Mouse (Mus musculus) heart, embryonic 16.5 days (tissue): ENCODE data around the gene Gnb1l. TPM values are rescaled to one million over a fixed set of nuclear protein-coding genes. Genes with fewer than 3 reads are reported as not detected.

Experiments used
- ATAC-seq: fragments of 200-750 bp; cut with Nextera tagmentation; replicated peaks from 2 replicates; pipeline ENCODE4 v1.8.0; 2017; ENCODE audit warnings: moderate number of reproducible peaks; ENCODE audit not compliant: insufficient read depth, low FRiP score; ENCODE audit errors: extremely low read depth
- H3K27ac ChIP-seq: fragments of 300-500 bp; sonication (generic); 2 replicates; pipeline ENCODE4 v1.5.1; 2014; ENCODE audit warnings: mild to moderate bottlenecking, low read length, control low read depth, moderate library complexity
- H3K27me3 ChIP-seq: fragments of 300-500 bp; sonication (generic); 2 replicates; pipeline ENCODE4 v1.6.1; 2014; ENCODE audit warnings: low read length, mixed read lengths; ENCODE audit not compliant: control insufficient read depth, insufficient read depth
- H3K36me3 ChIP-seq: fragments of 300-500 bp; sonication (generic); 2 replicates; pipeline ENCODE4 v1.6.1; 2014; ENCODE audit not compliant: control insufficient read depth, insufficient read depth
- H3K4me1 ChIP-seq: fragments of 300-500 bp; sonication (generic); 2 replicates; pipeline ENCODE4 v1.6.1; 2014; ENCODE audit warnings: low read length, mixed read lengths; ENCODE audit not compliant: control insufficient read depth, insufficient read depth
- H3K4me2 ChIP-seq: fragments of 300-500 bp; sonication (generic); 2 replicates; pipeline ENCODE4 v1.6.1; 2014; ENCODE audit warnings: low read depth, mild to moderate bottlenecking, control low read depth, low read length
- H3K4me3 ChIP-seq: fragments of 300-500 bp; sonication (generic); 2 replicates; pipeline ENCODE4 v1.5.1; 2014; ENCODE audit warnings: mild to moderate bottlenecking, control low read depth, low read length
- H3K9ac ChIP-seq: fragments of 300-500 bp; sonication (generic); 2 replicates; pipeline ENCODE4 v1.6.1; 2014; ENCODE audit warnings: low read length, control low read depth
- H3K9me3 ChIP-seq: fragments of 300-500 bp; sonication (generic); replicated peaks from 2 replicates; pipeline ENCODE4 v1.6.1; 2016; ENCODE audit warnings: low read length; ENCODE audit not compliant: control insufficient read depth
- WGBS: fragments of 180-500 bp; shearing (Covaris S2); extraction: QIAGEN DNeasy Blood & Tissue Kit; methylation state at CpG from one replicate; pipeline ENCODE4 v1.1.7; 2014; 5-methylcytosine and 5-hydroxymethylcytosine counted together
- polyA plus RNA-seq: library from polyadenylated mRNA; unstranded; fragments of >200 nt; fragmentation: Nextera tagmentation; extraction: Ambion mirVana; gene quantifications from 2 replicates; pipeline ENCODE4 v1.2.1, GENCODE M21; 2015

Gnb1l gene
- polyA plus RNA-seq, 1 experiment from 2014 or later, result 12.7 TPM

DNA sequence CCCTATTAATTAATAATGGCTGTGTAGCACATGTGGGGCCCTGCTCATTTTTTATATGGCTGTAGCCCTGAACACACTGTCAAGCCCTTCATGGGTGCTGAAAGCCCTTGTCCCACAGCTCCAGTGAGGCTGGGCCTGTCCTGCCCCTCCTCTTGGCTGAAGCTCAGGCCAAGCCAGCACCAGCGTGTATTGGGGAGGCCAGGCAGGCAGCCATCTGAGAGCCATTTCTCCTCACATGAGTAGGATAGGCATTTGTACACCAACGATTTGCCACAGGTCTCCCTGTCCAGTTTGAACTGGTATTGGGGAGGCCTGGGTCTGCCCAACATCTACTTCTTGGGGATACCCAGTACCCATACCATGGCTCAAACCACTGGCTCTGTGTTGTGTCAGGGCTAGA lies 24.5 kb upstream of the Gnb1l start:
- no peak overlapping the region for H3K4me2 ChIP-seq
- no peak for ATAC-seq
- H3K27me3 ChIP-seq, result no peaks in the 10 kb centered on the region
- H3K9me3 ChIP-seq, result no peaks in the 10 kb centered on the region
- WGBS, result 85% methylated on average over 2 of the region's 2 CpGs
- no peak overlapping the region for H3K27ac ChIP-seq
- H3K9ac ChIP-seq, result no peak overlapping the region
- peaks cover 6% of the 10 kb centered on the region for H3K36me3 ChIP-seq
- no peaks in the 10 kb centered on the region for H3K4me1 ChIP-seq
- no peak overlapping the region for H3K4me3 ChIP-seq

- H3K27me3 ChIP-seq, result no peaks in the 10 kb centered on the region
- H3K9ac ChIP-seq, result no peak overlapping the region
- no peaks in the 10 kb centered on the region for H3K9me3 ChIP-seq
- H3K4me3 ChIP-seq, result no peak overlapping the region
- WGBS, result 56% methylated on average over 6 of the region's 6 CpGs
- H3K4me2 ChIP-seq, result no peak overlapping the region
- H3K4me1 ChIP-seq, result no peaks in the 10 kb centered on the region
- no peak overlapping the region for H3K27ac ChIP-seq
- no peaks in the 10 kb centered on the region; the same call in none of the 2 replicates for H3K36me3 ChIP-seq
- ATAC-seq, result no peak
Measured at GRCm38 (mm10) chr16:18477996-18478395, 20.5 kb upstream of the Gnb1l start.

DNA sequence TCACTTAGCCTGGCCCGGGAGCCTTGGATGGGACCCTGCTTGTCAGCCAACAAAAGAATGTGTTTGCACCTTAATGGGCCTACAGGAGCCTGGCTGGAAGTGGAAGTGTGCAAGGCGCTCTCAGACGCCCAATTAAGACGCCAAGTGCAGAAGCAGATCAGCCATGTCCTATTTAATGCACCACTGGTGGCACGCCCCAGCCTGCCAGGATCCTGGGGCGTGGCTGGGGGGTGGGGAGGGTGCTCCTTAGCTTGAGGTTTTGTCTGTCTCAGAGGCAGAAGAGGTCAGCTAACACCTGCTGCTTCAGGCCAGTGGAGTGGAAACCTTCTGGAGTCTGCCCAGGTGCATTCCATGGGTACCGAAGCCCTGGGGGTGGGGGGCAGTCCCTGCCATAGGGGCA lies 18.8 kb upstream of the Gnb1l start:
- Histone ChIP-seq H3K27me3 (no peaks in the 10 kb centered on the region), H3K9ac (no peak overlapping the region), H3K4me3 (no peak overlapping the region), H3K27ac (no peak overlapping the region), H3K4me1 (no peaks in the 10 kb centered on the region), H3K4me2 (no peak overlapping the region), H3K36me3 (no peaks in the 10 kb centered on the region; the same call in none of the 2 replicates), H3K9me3 (no peaks in the 10 kb centered on the region)
- ATAC-seq, result no peak
- WGBS, result 71% methylated on average over 7 of the region's 7 CpGs

DNA sequence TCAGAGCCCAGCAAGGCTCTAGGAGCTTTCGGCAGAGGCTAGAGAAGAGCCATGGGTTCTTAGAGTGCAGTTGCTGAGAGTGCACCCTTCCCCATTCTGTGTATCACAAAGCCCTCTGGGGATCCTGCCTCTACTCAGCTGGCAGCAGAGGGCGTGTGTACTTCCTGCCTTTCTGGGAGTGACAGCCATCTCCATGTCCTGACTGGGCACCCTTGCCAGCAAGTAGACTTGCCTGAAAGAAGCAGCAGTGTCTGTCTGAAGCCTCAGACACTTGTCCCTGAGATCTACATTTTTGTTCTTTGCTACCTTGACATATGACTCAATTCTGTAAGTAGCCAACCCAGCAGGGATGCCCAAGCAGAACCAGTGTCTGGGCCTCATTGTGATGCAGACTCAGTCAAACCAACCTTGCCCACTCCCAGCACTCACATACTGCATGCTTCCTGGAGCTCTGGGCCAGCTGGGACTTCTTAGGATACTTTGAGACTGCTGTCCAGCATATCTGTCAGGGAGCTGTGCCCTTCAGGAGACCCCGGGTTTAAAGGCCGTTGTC lies 17.5 kb upstream of the Gnb1l start:
- Histone ChIP-seq H3K27ac (no peak overlapping the region), H3K4me3 (no peak overlapping the region), H3K27me3 (no peaks in the 10 kb centered on the region), H3K9ac (no peak overlapping the region), H3K9me3 (no peaks in the 10 kb centered on the region), H3K4me2 (no peak overlapping the region), H3K36me3 (no peaks in the 10 kb centered on the region; the same call in 1 of the 2 replicates), H3K4me1 (no peaks in the 10 kb centered on the region)
- WGBS, result 52% methylated on average over 4 of the region's 4 CpGs
- no peak for ATAC-seq

- no peak for ATAC-seq
- H3K4me2 ChIP-seq, result no peak overlapping the region
- no peak overlapping the region for H3K9ac ChIP-seq
- H3K4me3 ChIP-seq, result no peak overlapping the region
- H3K36me3 ChIP-seq, result no peaks in the 10 kb centered on the region; the same call in 1 of the 2 replicates
- WGBS, result 88% methylated on average over 3 of the region's 3 CpGs
- no peaks in the 10 kb centered on the region for H3K27me3 ChIP-seq
- no peaks in the 10 kb centered on the region for H3K9me3 ChIP-seq
- H3K27ac ChIP-seq, result no peak overlapping the region
- no peaks in the 10 kb centered on the region for H3K4me1 ChIP-seq
Measured at GRCm38 (mm10) chr16:18482431-18482830, 16.1 kb upstream of the Gnb1l start.

DNA sequence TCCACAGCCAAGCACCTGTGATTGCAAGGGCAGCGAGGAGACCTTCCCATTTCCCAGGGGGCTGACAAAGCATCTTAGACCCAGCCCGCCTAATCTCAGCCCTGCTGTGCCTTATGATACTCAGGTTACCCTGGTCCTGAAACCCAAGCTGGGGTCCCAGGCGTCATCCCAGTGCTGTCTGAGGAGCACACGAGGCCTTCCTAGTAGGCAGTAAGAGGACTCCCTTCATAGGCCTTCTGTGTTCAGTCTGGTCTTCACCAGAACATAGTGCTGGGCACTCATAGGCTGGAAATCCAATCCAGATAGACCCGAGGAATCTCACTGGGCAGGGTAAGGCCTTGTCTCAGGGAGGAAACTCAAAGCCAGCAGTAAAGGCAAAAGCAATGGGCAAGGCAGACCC lies 14.7 kb upstream of the Gnb1l start:
- Histone ChIP-seq H3K4me2 (no peak overlapping the region), H3K27ac (no peak overlapping the region), H3K4me3 (no peak overlapping the region), H3K9me3 (no peaks in the 10 kb centered on the region), H3K27me3 (no peaks in the 10 kb centered on the region), H3K4me1 (no peaks in the 10 kb centered on the region), H3K36me3 (no peaks in the 10 kb centered on the region), H3K9ac (no peak overlapping the region)
- WGBS, result 73% methylated on average over 5 of the region's 5 CpGs
- no peak for ATAC-seq

- no peaks in the 10 kb centered on the region for H3K36me3 ChIP-seq
- H3K4me1 ChIP-seq, result no peaks in the 10 kb centered on the region
- no peak overlapping the region for H3K27ac ChIP-seq
- H3K4me2 ChIP-seq, result no peak overlapping the region
- H3K4me3 ChIP-seq, result no peak overlapping the region
- no peaks in the 10 kb centered on the region for H3K9me3 ChIP-seq
- no peak overlapping the region for H3K9ac ChIP-seq
- no peaks in the 10 kb centered on the region for H3K27me3 ChIP-seq
- ATAC-seq, result no peak
- 43% methylated on average over 4 of the region's 4 CpGs for WGBS
Measured at GRCm38 (mm10) chr16:18484386-18484785, 14.1 kb upstream of the Gnb1l start.

DNA sequence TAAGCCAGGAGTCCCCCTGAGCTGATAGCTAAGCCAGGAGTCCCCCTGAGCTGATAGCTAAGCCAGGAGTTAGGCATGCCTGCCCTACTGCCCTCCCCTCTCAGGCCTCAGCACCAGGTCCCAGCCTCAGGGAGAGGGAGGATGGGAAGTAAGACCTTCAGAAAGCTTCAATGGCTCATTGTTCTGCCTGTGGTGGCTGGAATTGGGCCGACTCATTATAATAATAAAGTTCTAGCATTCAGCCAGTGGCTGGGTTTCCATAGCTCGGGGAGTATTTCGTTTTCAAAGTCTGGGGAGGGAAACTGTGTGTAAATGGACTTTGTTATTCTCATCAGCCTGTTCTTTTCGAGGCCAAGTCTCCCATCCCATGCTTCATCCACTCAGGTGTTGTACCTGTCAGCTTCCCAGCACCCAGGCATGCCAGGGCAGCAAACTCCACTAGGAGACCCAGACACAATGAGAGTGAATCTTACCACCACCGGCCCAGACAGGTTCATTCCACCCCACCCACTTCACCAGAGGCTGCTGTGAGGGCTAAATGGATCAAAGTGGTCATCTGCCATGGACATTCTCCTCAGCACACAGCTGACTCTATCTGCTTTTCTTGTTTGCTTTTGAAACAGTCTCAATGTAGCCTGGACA lies 13.6 kb upstream of the Gnb1l start:
- Histone ChIP-seq H3K9me3 (no peaks in the 10 kb centered on the region), H3K36me3 (no peaks in the 10 kb centered on the region), H3K9ac (no peak overlapping the region), H3K4me1 (no peaks in the 10 kb centered on the region), H3K4me3 (no peak overlapping the region), H3K27ac (no peak overlapping the region), H3K27me3 (no peaks in the 10 kb centered on the region), H3K4me2 (no peak overlapping the region)
- ATAC-seq, result no peak
- WGBS, result 57% methylated on average over 5 of the region's 5 CpGs

GRCm38 (mm10) chr16:18486126-18486525 lies 12.4 kb upstream of the Gnb1l start:
- ATAC-seq, result no peak
- Histone ChIP-seq H3K4me1 (no peaks in the 10 kb centered on the region), H3K9me3 (no peaks in the 10 kb centered on the region), H3K4me2 (no peak overlapping the region), H3K27ac (no peak overlapping the region), H3K36me3 (no peaks in the 10 kb centered on the region), H3K4me3 (no peak overlapping the region), H3K9ac (no peak overlapping the region), H3K27me3 (no peaks in the 10 kb centered on the region)
- WGBS, result 95% methylated on average over 2 of the region's 2 CpGs
